Comparison of ENCODE assay signal across 9 mouse cellular contexts in the genomic region with DNA sequence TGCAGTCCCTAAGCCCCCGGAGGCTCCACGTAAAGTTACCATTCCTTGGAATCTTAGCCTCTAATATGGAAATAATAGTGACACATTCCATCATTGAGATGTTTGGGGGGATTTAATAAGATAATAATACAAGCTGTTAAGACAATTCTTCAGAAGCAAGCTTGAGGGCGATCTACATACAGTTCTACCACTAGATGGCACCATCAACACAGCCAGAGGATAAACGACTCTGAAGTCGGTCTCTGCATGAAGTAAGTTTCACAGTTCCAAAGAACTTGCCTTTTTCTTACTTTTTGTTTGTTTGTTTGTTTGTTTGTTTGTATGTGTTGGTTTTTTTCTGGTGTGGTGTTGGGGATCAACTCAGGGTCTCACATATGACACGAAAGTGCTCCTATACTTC. TPM values are rescaled to one million over a fixed set of nuclear protein-coding genes. Genes with fewer than 3 reads are reported as not detected.
DNase-seq lines count a peak whose midpoint lies in the region; ATAC-seq and TF ChIP-seq lines count a peak whose summit lies in the region.
"Had no signal": no experiment of that assay in that cellular context is flagged by ENCODE, and none has a peak within 500 bp of the region (broad histone marks: within the 10 kb centered on the region; RNA-seq: fewer than 3 reads in every experiment).

No protein-coding gene starts in this region.

- peak; percentile 59 for ATAC-seq in granulocyte monocyte progenitor cell, adult 5-6 weeks (replicated peaks; ENCODE audit: poor library complexity, severe bottlenecking)

- peak; percentile 16 for DNase-seq in adrenal gland, adult 2 months
- DNase-seq in adrenal gland, postnatal 4 days (ENCODE audit: low spot score in 2 of 2) = no peak
- DNase-seq in layer of hippocampus, adult 2 months (ENCODE audit: low spot score in 2 of 2) = peak in 1 of 2 experiments; percentile 23
- DNase-seq in layer of hippocampus, postnatal 25 days (ENCODE audit: extremely low spot score in 1 of 2, low spot score in 1 of 2) = no peak
- DNase-seq in WW6 (ENCODE audit: low read depth, low spot score) = peak; percentile 18
- DNase-seq in retina, adult 2 months (ENCODE audit: low read depth, low spot score) = peak; percentile 45
- DNase-seq in gastrocnemius, postnatal 36 days = no peak

- intact Hi-C loops in gastrocnemius, postnatal 36 days (cut with DNase I) = loop anchor here (2.0 kb wide), 1 partner anchor 249 kb away; no protein-coding TSS in a partner anchor

- peak; percentile 90 for TF ChIP-seq CTCF in layer of hippocampus, adult 2 months (conservative IDR thresholded peaks at IDR 0.05)

- H3K4me3 ChIP-seq in layer of hippocampus, adult 2 months = no peak overlapping the region

- H3K27ac ChIP-seq in layer of hippocampus, adult 2 months = no peak overlapping the region

RNA-seq across cellular contexts. Expression of a gene that starts 10.4 kb away (rescaled TPM):
- not detected for total RNA-seq in adrenal gland, adult 2 months (2021)
- polyA plus RNA-seq in adrenal gland, adult 2 months (2012; rRNA removed) = not detected in 2 replicates
- not detected for total RNA-seq in adrenal gland, postnatal 4 days (2021)
- total RNA-seq in layer of hippocampus, adult 2 months (2021) = not detected
- total RNA-seq in layer of hippocampus, postnatal 25 days (2021) = not detected
- not detected in 2 replicates for total RNA-seq in granulocyte monocyte progenitor cell, adult 5-6 weeks (2014; fragmentation: Nextera tagmentation)
- not detected in 2 replicates for total RNA-seq in granulocyte monocyte progenitor cell, adult 5-6 weeks (2017)
- total RNA-seq in gastrocnemius, postnatal 36 days (2021) = not detected
- total RNA-seq: hematopoietic stem cell, adult 5-6 weeks had no signal

RNA-seq across cellular contexts. Expression of a gene that starts 31.1 kb away (rescaled TPM):
- 10 to 100 TPM; 27.9 to 34.4 TPM for total RNA-seq in adrenal gland, adult 2 months (2021)
- polyA plus RNA-seq in adrenal gland, adult 2 months (2012; rRNA removed) = 8.6 and 10.7 TPM in 2 replicates
- 10 to 100 TPM; 29.1 to 34.6 TPM for total RNA-seq in adrenal gland, postnatal 4 days (2021)
- total RNA-seq in layer of hippocampus, adult 2 months (2021) = 10 to 100 TPM; 40.1 to 46.1 TPM
- total RNA-seq in layer of hippocampus, postnatal 25 days (2021) = 10 to 100 TPM; 39.3 to 46.1 TPM
- total RNA-seq in granulocyte monocyte progenitor cell, adult 5-6 weeks (2014; fragmentation: Nextera tagmentation) = 18.5 and 27.2 TPM in 2 replicates
- total RNA-seq in granulocyte monocyte progenitor cell, adult 5-6 weeks (2017) = 29.8 and 36.2 TPM in 2 replicates
- 10 to 100 TPM; 14.8 to 18.3 TPM for total RNA-seq in gastrocnemius, postnatal 36 days (2021)

RNA-seq across cellular contexts. Expression of a gene that starts 31.7 kb away (rescaled TPM):
- total RNA-seq in adrenal gland, adult 2 months (2021) = 1 to 10 TPM; 1.7 to 2.1 TPM
- polyA plus RNA-seq in adrenal gland, adult 2 months (2012; rRNA removed) = 1.4 and 1.6 TPM in 2 replicates
- total RNA-seq in adrenal gland, postnatal 4 days (2021) = 1 to 10 TPM; 3.7 to 4.1 TPM
- 1 to 10 TPM in 1 of 2 experiments, under 1 TPM in 1; 0.84 to 1.4 TPM for total RNA-seq in layer of hippocampus, adult 2 months (2021)
- 1 to 10 TPM in 1 of 2 experiments, under 1 TPM in 1; 0.70 to 1.2 TPM for total RNA-seq in layer of hippocampus, postnatal 25 days (2021)
- total RNA-seq in granulocyte monocyte progenitor cell, adult 5-6 weeks (2014; fragmentation: Nextera tagmentation) = not detected in 2 replicates
- 0.15 TPM in 1 of 2 replicates, not detected in the other for total RNA-seq in granulocyte monocyte progenitor cell, adult 5-6 weeks (2017)
- total RNA-seq in gastrocnemius, postnatal 36 days (2021) = 1 to 10 TPM; 1.7 to 2.2 TPM
- total RNA-seq: hematopoietic stem cell, adult 5-6 weeks had no signal

Comparison
In these comparisons a context has a peak if more than half of its experiments do, and no peak if none do; other contexts are left out.
1. DNase-seq: peak in adrenal gland, adult 2 months (single experiment), WW6 (single experiment) and retina, adult 2 months (single experiment); none in adrenal gland, postnatal 4 days (0 of 2), layer of hippocampus, postnatal 25 days (0 of 2) and gastrocnemius, postnatal 36 days (0 of 2).